Mouse (Mus musculus) lung, postnatal 0 days (tissue): ENCODE measurements around the gene Mvd.

ENCODE experiments used
- CTCF ChIP-seq: IDR thresholded peaks from 2 replicates; pipeline ENCODE4 v1.5.1; 2016; ENCODE audit warnings: antibody characterized with exemption, mild to moderate bottlenecking
- EP300 ChIP-seq: IDR thresholded peaks from 2 replicates; pipeline ENCODE4 v1.6.1; 2016; ENCODE audit warnings: antibody characterized with exemption, mild to moderate bottlenecking, control low read depth

DNA sequence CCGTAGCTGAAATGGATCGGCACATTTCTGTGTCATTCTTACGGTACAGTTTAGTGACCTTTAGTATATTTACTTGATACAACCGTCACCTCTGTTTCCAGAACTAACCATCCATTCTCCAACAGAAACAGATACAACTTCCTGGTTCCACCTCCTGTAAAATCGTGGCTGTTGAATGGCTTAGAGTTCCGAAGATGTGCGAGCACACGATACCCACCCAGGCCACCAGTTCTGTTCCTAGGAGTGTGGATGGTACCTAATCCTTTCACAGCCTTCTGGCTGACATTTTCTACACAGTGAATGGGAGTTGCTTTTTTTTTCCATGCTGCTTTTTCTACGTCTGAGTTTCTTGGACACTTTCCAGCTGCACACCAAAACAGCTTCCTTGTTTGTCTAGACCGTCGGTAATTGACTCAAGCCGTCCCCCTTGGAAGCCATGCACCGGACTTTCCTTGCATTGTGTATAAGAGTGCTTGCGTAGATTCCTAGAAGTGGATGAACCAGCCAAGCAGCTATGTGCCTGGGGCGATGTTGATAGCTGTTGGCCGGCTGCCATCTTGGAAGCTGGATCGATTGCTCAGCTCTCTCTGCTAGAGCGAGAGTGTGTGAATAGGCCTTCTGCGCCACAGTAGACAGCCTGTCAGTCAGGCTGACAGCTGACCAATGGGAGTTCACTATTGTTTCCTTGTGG, 981 bp upstream of the Mvd start:
- TF ChIP-seq CTCF, result no peak
- peak; percentile 95 for TF ChIP-seq EP300
